Mouse (Mus musculus) myocyte (in vitro differentiated cells): ENCODE measurements around the gene Tecpr1.

ENCODE experiments used
- E2F4 ChIP-seq: IDR thresholded peaks from one replicate; pipeline ENCODE4 v1.6.1; 2011; ENCODE audit warnings: mild to moderate bottlenecking, control low read depth, moderate library complexity; ENCODE audit not compliant: insufficient read depth
- MAX ChIP-seq: IDR thresholded peaks from one replicate; pipeline ENCODE4 v1.6.1; 2011; ENCODE audit warnings: low read depth, mild to moderate bottlenecking, control low read depth
- POLR2A ChIP-seq: IDR thresholded peaks from one replicate; pipeline ENCODE4 v1.6.1; 2011; ENCODE audit warnings: low read depth, mild to moderate bottlenecking, control low read depth, moderate library complexity; ENCODE audit not compliant: insufficient read length
- USF1 ChIP-seq: IDR thresholded peaks from one replicate; pipeline ENCODE4 v1.6.1; 2011; ENCODE audit warnings: low read depth, mild to moderate bottlenecking, control low read depth, moderate library complexity

DNA sequence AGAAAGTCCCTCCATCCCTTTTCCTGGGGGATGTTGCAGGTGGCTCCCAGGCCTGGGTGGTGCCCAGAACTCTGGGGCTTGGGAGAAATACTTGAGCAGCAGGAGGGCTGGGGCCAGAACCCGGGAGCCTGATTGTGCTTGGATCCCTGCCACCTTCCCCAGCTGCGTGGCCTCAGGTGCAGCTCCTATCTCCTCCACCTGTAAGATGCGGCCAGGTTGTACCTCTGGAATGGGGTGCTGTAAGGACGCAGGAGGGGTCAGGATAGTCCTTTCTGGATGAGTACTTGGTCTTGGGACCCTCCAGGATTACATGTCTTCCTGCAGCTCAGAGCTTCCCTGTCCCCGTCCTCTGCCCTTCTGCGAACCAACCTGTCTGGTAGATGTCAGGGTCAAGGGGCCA, 35.8 kb upstream of the Tecpr1 start:
- TF ChIP-seq E2F4 = no peak
- TF ChIP-seq USF1 = no peak
- no peak for TF ChIP-seq POLR2A
- TF ChIP-seq MAX = no peak
